Mouse (Mus musculus) spleen, adult 2 months (tissue): ENCODE data around the gene Alyref2. TPM values are rescaled to one million over a fixed set of nuclear protein-coding genes. Genes with fewer than 3 reads are reported as not detected.
A peak's percentile ranks its signal among the peaks of the same experiment; 100 is the strongest.

Experiments
- DNase-seq, 2 experiments: peaks; one replicate each; pipeline versions ENCODE4 v3.0.0 to v3.0.0-alpha.2; 2012 to 2021; ENCODE audit warnings: low spot score in 2 of 2, low read depth in 1 of 2
- H3K27ac ChIP-seq: fragments of 200-500 bp; 2 replicates; pipeline ENCODE4 v1.5.1; 2012; ENCODE audit warnings: low read length, inconsistent platforms; ENCODE audit not compliant: insufficient read depth
- H3K27me3 ChIP-seq: fragments of 200-500 bp; 2 replicates; pipeline ENCODE4 v1.6.1; 2012; ENCODE audit warnings: mild to moderate bottlenecking, moderate library complexity, low read length, inconsistent platforms; ENCODE audit not compliant: control insufficient read depth, insufficient read depth
- H3K36me3 ChIP-seq: fragments of 200-500 bp; 2 replicates; pipeline ENCODE4 v1.6.1; 2012; ENCODE audit warnings: mild to moderate bottlenecking, low read length, inconsistent platforms; ENCODE audit not compliant: control insufficient read depth, insufficient read depth
- H3K4me1 ChIP-seq: fragments of 200-500 bp; 2 replicates; pipeline ENCODE4 v1.6.1; 2011; ENCODE audit warnings: inconsistent platforms; ENCODE audit not compliant: control insufficient read depth, insufficient read depth, insufficient read length
- H3K4me3 ChIP-seq: fragments of 200-500 bp; 2 replicates; pipeline ENCODE4 v1.5.1; 2011; ENCODE audit warnings: mild to moderate bottlenecking, inconsistent platforms; ENCODE audit not compliant: insufficient read depth, insufficient read length; ENCODE audit errors: extremely low read depth
- CTCF ChIP-seq: fragments of 200-500 bp; IDR thresholded peaks from 2 replicates; pipeline ENCODE4 v1.5.1; 2011; ENCODE audit warnings: mild to moderate bottlenecking, inconsistent platforms; ENCODE audit not compliant: insufficient read depth, insufficient read length, insufficient replicate concordance; ENCODE audit errors: extremely low read depth
- POLR2A ChIP-seq: fragments of 200-500 bp; IDR thresholded peaks from 2 replicates; pipeline ENCODE4 v1.6.1; 2011; ENCODE audit warnings: low read depth, low read length, inconsistent platforms
- WGBS: fragments of 180-500 bp; shearing (Covaris S2); methylation state at CpG from one replicate; pipeline ENCODE4 v1.1.7; 2018; 5-methylcytosine and 5-hydroxymethylcytosine counted together
- polyA plus RNA-seq: library from polyadenylated mRNA; depleted of rRNA; stranded (reverse); fragments of >200 nt; gene quantifications from 2 replicates; pipeline ENCODE4 v1.2.3, GENCODE M21; 2012; rRNA removed

Gene Alyref2
- 5.1 and 6.7 TPM in 2 replicates for polyA plus RNA-seq

- Histone ChIP-seq H3K4me3 (peak within 1 kb of the TSS; percentile 89), H3K4me1 (peaks cover 5% of the 10 kb centered on the region; the same call in 1 of the 2 replicates), H3K27ac (peak within 1 kb of the TSS; percentile 91), H3K36me3 (no peaks in the 10 kb centered on the region), H3K27me3 (no peaks in the 10 kb centered on the region)
- TF ChIP-seq POLR2A, result no peak; the same call in 1 of the 2 replicates
- peak; percentile 62 for TF ChIP-seq CTCF
- peak; percentile 88 to 92 for DNase-seq
- under 1% methylated on average over 19 of the region's 19 CpGs for WGBS
Measured at GRCm38 (mm10) chr1:171503250-171503591, at the start of gene Alyref2. TSS of gene Alyref2 (plus strand) at chr1:171503478.

GRCm38 (mm10) chr1:171454926-171455325 is 48.4 kb upstream of the Alyref2 start:
- Histone ChIP-seq H3K4me1 (no peaks in the 10 kb centered on the region), H3K4me3 (no peak overlapping the region), H3K27ac (no peak overlapping the region), H3K27me3 (no peaks in the 10 kb centered on the region), H3K36me3 (no peaks in the 10 kb centered on the region)
- 75% methylated on average over 6 of the region's 6 CpGs for WGBS
- TF ChIP-seq POLR2A (no peak), CTCF (no peak)
- DNase-seq, result no peak

GRCm38 (mm10) chr1:171457568-171457967 is 45.7 kb upstream of the Alyref2 start:
- Histone ChIP-seq H3K4me1 (no peaks in the 10 kb centered on the region), H3K27ac (no peak overlapping the region), H3K36me3 (no peaks in the 10 kb centered on the region), H3K27me3 (no peaks in the 10 kb centered on the region), H3K4me3 (no peak overlapping the region)
- 88% methylated on average over 1 of the region's 1 CpGs for WGBS
- no peak for TF ChIP-seq POLR2A
- no peak for TF ChIP-seq CTCF
- no peak for DNase-seq

- WGBS, result 74% methylated on average over 5 of the region's 5 CpGs
- TF ChIP-seq CTCF (no peak), POLR2A (no peak)
- no peaks in the 10 kb centered on the region for H3K27me3 ChIP-seq
- H3K4me1 ChIP-seq, result no peaks in the 10 kb centered on the region
- no peak for DNase-seq
- no peaks in the 10 kb centered on the region for H3K36me3 ChIP-seq
- H3K4me3 ChIP-seq, result no peak overlapping the region
- H3K27ac ChIP-seq, result no peak overlapping the region
Measured at GRCm38 (mm10) chr1:171459791-171460190, 43.5 kb upstream of the Alyref2 start.

- 91% methylated on average over 22 of the region's 22 CpGs for WGBS
- no peaks in the 10 kb centered on the region; the same call in 1 of the 2 replicates for H3K4me1 ChIP-seq
- H3K27me3 ChIP-seq, result no peaks in the 10 kb centered on the region
- TF ChIP-seq CTCF, result no peak
- TF ChIP-seq POLR2A, result no peak
- no peaks in the 10 kb centered on the region for H3K36me3 ChIP-seq
- no peak for DNase-seq
- no peak overlapping the region for H3K4me3 ChIP-seq
- H3K27ac ChIP-seq, result no peak overlapping the region
Measured at GRCm38 (mm10) chr1:171460551-171461503, 42.5 kb upstream of the Alyref2 start.

GRCm38 (mm10) chr1:171463133-171463532 is 40.1 kb upstream of the Alyref2 start:
- Histone ChIP-seq H3K4me3 (no peak overlapping the region), H3K27me3 (no peaks in the 10 kb centered on the region), H3K36me3 (no peaks in the 10 kb centered on the region), H3K27ac (no peak overlapping the region), H3K4me1 (no peaks in the 10 kb centered on the region; the same call in 1 of the 2 replicates)
- DNase-seq, result no peak
- WGBS, result 85% methylated on average over 3 of the region's 3 CpGs
- no peak for TF ChIP-seq POLR2A
- TF ChIP-seq CTCF, result no peak

- Histone ChIP-seq H3K4me1 (no peaks in the 10 kb centered on the region; the same call in 1 of the 2 replicates), H3K4me3 (no peak overlapping the region), H3K27ac (peak overlapping the region; percentile 34; the same call in 1 of the 2 replicates), H3K27me3 (no peaks in the 10 kb centered on the region), H3K36me3 (no peaks in the 10 kb centered on the region)
- 86% methylated on average over 5 of the region's 5 CpGs for WGBS
- no peak for DNase-seq
- TF ChIP-seq POLR2A, result no peak
- TF ChIP-seq CTCF, result no peak
Measured at GRCm38 (mm10) chr1:171465749-171466412, 37.4 kb upstream of the Alyref2 start.
